Mouse (Mus musculus): ENCODE results near the gene Fancd2.

Gene Fancd2

GRCm38 (mm10) chr6:113609293-113609692, 77.8 kb downstream of the Fancd2 start:
- no peak for DNase-seq (ENCODE audit: low read depth, low spot score)

GRCm38 (mm10) chr6:113612258-113612969, 80.9 kb downstream of the Fancd2 start:
- DNase-seq (ENCODE audit: low read depth, low spot score): no peak

GRCm38 (mm10) chr6:113614152-113614551, 82.7 kb downstream of the Fancd2 start:
- no peak for DNase-seq (ENCODE audit: low read depth, low spot score)

GRCm38 (mm10) chr6:113614997-113615396, 83.5 kb downstream of the Fancd2 start:
- DNase-seq (ENCODE audit: low read depth, low spot score): no peak

- DNase-seq (ENCODE audit: low read depth, low spot score): no peak
Measured at GRCm38 (mm10) chr6:113615489-113615888, 84.0 kb downstream of the Fancd2 start.

GRCm38 (mm10) chr6:113623386-113623785, 91.9 kb downstream of the Fancd2 start:
- no peak for DNase-seq (ENCODE audit: low read depth, low spot score)

GRCm38 (mm10) chr6:113623941-113624751, 92.7 kb downstream of the Fancd2 start, which contains the start of gene Vhl:
TSS of gene Vhl (plus strand) at chr6:113623959.
- DNase-seq (ENCODE audit: low read depth, low spot score): peak; percentile 90

- no peak for DNase-seq (ENCODE audit: low read depth, low spot score)
Measured at GRCm38 (mm10) chr6:113624989-113625770, 93.7 kb downstream of the Fancd2 start.

GRCm38 (mm10) chr6:113630322-113630721, 98.8 kb downstream of the Fancd2 start:
- DNase-seq (ENCODE audit: low read depth, low spot score): no peak

- DNase-seq (ENCODE audit: low read depth, low spot score): no peak
Measured at GRCm38 (mm10) chr6:113632863-113633262, 101.4 kb downstream of the Fancd2 start.

- peak; percentile 97 for DNase-seq (ENCODE audit: low read depth, low spot score)
Measured at GRCm38 (mm10) chr6:113638302-113639040, 107.0 kb downstream of the Fancd2 start, which contains the start of gene Irak2. TSS of gene Irak2 (plus strand) at chr6:113638467.

- DNase-seq (ENCODE audit: low read depth, low spot score): no peak
Measured at GRCm38 (mm10) chr6:113639201-113639600, 107.7 kb downstream of the Fancd2 start.

- no peak for DNase-seq (ENCODE audit: low read depth, low spot score)
Measured at GRCm38 (mm10) chr6:113642605-113643004, 111.1 kb downstream of the Fancd2 start.

GRCm38 (mm10) chr6:113643021-113643420, 111.5 kb downstream of the Fancd2 start:
- DNase-seq (ENCODE audit: low read depth, low spot score): no peak

GRCm38 (mm10) chr6:113643967-113644366, 112.5 kb downstream of the Fancd2 start:
- DNase-seq (ENCODE audit: low read depth, low spot score): no peak

- DNase-seq (ENCODE audit: low read depth, low spot score): no peak
Measured at GRCm38 (mm10) chr6:113644808-113645207, 113.3 kb downstream of the Fancd2 start.

All from ZHBTc4 (cell line).